Mouse (Mus musculus) hindbrain, embryonic 15.5 days (tissue): ENCODE data around the gene Slc38a1. TPM values are rescaled to one million over a fixed set of nuclear protein-coding genes. Genes with fewer than 3 reads are reported as not detected.

Experiments used
- ATAC-seq: fragments of 200-750 bp; cut with Nextera tagmentation; 2 replicates; pipeline ENCODE4 v1.8.0; 2017; ENCODE audit warnings: low read depth, moderate number of reproducible peaks, moderate TSS enrichment; ENCODE audit not compliant: low FRiP score
- H3K27ac ChIP-seq: fragments of 300-500 bp; sonication (generic); replicated peaks from 2 replicates; pipeline ENCODE4 v1.5.1; 2015; ENCODE audit warnings: mild to moderate bottlenecking, inconsistent platforms
- H3K27me3 ChIP-seq: fragments of 300-500 bp; sonication (generic); 2 replicates; pipeline ENCODE4 v1.6.1; 2015; ENCODE audit warnings: control low read depth, inconsistent platforms
- H3K36me3 ChIP-seq: fragments of 300-500 bp; sonication (generic); 2 replicates; pipeline ENCODE4 v1.6.1; 2015; ENCODE audit warnings: control low read depth, inconsistent platforms
- H3K4me1 ChIP-seq: fragments of 300-500 bp; sonication (generic); replicated peaks from 2 replicates; pipeline ENCODE4 v1.6.1; 2015; ENCODE audit warnings: control low read depth, inconsistent platforms
- H3K4me2 ChIP-seq: fragments of 300-500 bp; sonication (generic); 2 replicates; pipeline ENCODE4 v1.6.1; 2015; ENCODE audit warnings: moderate library complexity, mild to moderate bottlenecking, inconsistent platforms
- H3K4me3 ChIP-seq: fragments of 300-500 bp; sonication (generic); 2 replicates; pipeline ENCODE4 v1.5.1; 2015; ENCODE audit warnings: mild to moderate bottlenecking, inconsistent platforms
- H3K9ac ChIP-seq: fragments of 300-500 bp; sonication (generic); 2 replicates; pipeline ENCODE4 v1.6.1; 2015; ENCODE audit warnings: inconsistent platforms
- H3K9me3 ChIP-seq: fragments of 300-500 bp; sonication (generic); 2 replicates; pipeline ENCODE4 v1.6.1; 2016; ENCODE audit warnings: control low read depth, inconsistent platforms
- WGBS: fragments of 180-500 bp; shearing (Covaris S2); methylation state at CpG from one replicate; pipeline ENCODE4 v1.1.7; 2015; 5-methylcytosine and 5-hydroxymethylcytosine counted together
- polyA plus RNA-seq: library from polyadenylated mRNA; unstranded; fragments of >200 nt; fragmentation: Nextera tagmentation; extraction: Ambion mirVana; gene quantifications from 2 replicates; pipeline ENCODE4 v1.2.1, GENCODE M21; 2015

Slc38a1 gene
- polyA plus RNA-seq, result 134 and 138 TPM in 2 replicates

DNA sequence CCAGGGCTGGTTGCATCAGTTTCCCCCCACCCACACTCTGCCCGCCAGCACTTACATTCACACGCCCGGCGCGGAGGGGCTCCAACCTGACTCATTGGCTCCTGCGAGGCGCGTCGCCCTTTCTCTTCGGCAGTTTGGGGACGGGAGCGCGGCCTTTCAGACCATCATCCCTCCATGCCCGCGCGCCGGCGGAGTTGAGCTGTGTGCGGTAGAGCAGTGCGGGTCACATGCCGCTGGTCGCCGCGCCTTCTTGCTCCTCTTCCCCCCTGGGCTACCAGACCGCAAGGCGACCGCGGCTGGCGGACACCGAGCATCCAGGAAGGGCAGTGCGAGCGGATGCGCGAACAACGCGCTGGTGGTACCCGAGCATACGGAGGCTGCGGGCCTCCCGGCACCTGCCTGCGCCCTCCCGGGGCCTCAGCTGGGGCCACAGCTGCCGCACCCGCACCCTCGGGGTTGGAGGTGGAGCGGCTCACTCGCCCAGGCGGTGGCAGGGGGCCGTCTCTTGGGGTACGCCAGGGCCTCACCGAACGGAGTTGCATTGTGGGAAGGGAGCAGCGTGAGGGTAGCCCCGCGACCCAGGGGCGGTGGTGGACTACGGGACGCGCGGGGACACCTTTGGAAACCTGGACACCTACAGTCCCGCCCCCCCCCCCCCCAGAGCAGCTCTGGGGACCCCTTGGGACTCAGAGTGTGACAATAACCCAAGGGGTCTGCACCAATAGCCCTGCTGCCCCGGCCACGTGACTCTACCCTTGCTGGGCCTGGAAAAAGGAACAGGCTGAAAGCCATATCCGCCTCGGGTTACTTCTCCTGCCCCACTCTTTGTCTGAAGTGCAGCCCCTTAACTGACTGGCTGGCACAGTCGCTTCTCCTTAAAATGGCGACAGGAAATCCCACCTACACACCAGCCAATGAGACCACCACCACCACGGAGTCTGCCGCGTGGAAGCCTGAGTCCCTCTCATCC is at the start of gene Slc38a1:
Gene Slc38a1, minus strand, starts transcription at position 478 of the 970 bp plus-strand sequence.
- peak; percentile 85 for ATAC-seq
- Histone ChIP-seq H3K9ac (peak within 1 kb of the TSS; percentile 100), H3K27me3 (no peaks in the 10 kb centered on the region), H3K4me2 (peak within 1 kb of the TSS; percentile 88), H3K36me3 (no peaks in the 10 kb centered on the region), H3K4me3 (peak within 1 kb of the TSS; percentile 95), H3K27ac (peak within 1 kb of the TSS; percentile 100), H3K9me3 (no peaks in the 10 kb centered on the region), H3K4me1 (peaks cover 26% of the 10 kb centered on the region)
- WGBS, result under 1% methylated on average over 51 of the region's 70 CpGs

DNA sequence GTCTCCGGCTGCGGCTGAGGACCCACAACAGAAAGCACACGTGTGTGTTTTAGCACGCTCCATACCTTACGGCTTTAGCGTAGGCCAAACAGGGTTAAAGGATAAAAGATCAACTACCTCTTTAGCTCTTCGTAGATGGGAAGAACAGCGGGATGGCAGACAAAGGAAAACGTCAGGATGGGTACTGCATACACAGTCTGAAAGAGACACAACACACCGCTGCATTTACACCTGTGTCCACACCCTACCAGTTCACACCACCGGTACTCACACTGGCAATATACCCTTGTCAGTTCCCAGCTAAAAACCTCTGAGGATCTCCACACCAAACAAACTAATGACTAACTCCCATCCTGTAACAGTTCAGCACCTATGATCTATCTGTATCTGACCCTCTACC is 49.7 kb upstream of the Slc38a1 start:
- no peak overlapping the region for H3K27ac ChIP-seq
- 93% methylated on average over 11 of the region's 11 CpGs for WGBS
- H3K4me3 ChIP-seq, result no peak overlapping the region
- no peaks in the 10 kb centered on the region for H3K9me3 ChIP-seq
- peaks cover 78% of the 10 kb centered on the region for H3K36me3 ChIP-seq
- ATAC-seq, result no peak
- no peak overlapping the region for H3K4me2 ChIP-seq
- H3K4me1 ChIP-seq, result peaks cover 40% of the 10 kb centered on the region
- no peak overlapping the region for H3K9ac ChIP-seq
- H3K27me3 ChIP-seq, result no peaks in the 10 kb centered on the region

DNA sequence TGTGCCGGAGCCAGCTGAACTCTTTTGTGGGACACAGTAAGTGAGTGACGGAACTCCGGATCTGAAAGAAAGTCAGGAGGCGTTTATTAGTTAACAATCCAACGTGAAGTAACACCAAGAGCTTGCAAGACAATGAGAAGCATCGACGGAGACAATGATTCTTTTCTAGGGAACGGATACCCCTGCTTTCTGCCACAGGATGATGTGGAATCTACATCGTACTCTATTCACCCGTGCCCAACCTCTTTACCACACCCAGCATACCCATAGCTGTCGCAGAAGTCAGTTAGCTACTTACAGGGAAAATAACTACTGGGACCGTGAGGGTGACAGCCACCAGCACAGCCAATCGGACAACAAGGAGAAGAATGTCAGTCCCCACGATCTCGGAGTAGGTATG is 48.7 kb upstream of the Slc38a1 start:
- Histone ChIP-seq H3K9me3 (no peaks in the 10 kb centered on the region), H3K4me2 (no peak overlapping the region), H3K9ac (no peak overlapping the region), H3K4me1 (peaks cover 30% of the 10 kb centered on the region), H3K4me3 (no peak overlapping the region), H3K36me3 (peaks cover 83% of the 10 kb centered on the region), H3K27ac (no peak overlapping the region), H3K27me3 (no peaks in the 10 kb centered on the region)
- 89% methylated on average over 15 of the region's 15 CpGs for WGBS
- ATAC-seq, result no peak

DNA sequence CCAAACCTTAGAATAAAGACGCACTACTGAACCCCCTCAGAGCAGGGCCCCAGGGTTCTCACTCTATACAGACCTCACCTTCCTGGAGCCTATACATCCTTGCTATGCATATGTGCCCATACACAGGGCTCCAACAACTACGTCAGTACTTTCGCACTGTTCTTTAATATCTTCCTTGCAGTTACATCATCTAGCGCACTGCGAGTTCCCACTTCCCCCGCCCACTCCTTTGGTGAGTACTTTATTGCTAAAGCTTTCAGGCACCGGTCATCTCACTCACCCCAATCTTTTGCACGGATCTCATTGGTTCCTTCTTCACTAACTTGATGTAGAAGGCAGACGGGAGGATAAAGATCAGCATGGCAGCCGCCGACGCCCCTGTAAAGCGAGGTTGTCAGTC is 48.1 kb upstream of the Slc38a1 start:
- peaks cover 83% of the 10 kb centered on the region for H3K36me3 ChIP-seq
- H3K27ac ChIP-seq, result no peak overlapping the region
- H3K4me3 ChIP-seq, result no peak overlapping the region
- no peak overlapping the region for H3K4me2 ChIP-seq
- H3K4me1 ChIP-seq, result peaks cover 25% of the 10 kb centered on the region
- H3K9ac ChIP-seq, result no peak overlapping the region
- WGBS, result 94% methylated on average over 13 of the region's 13 CpGs
- no peaks in the 10 kb centered on the region for H3K27me3 ChIP-seq
- no peak for ATAC-seq
- H3K9me3 ChIP-seq, result no peaks in the 10 kb centered on the region

DNA sequence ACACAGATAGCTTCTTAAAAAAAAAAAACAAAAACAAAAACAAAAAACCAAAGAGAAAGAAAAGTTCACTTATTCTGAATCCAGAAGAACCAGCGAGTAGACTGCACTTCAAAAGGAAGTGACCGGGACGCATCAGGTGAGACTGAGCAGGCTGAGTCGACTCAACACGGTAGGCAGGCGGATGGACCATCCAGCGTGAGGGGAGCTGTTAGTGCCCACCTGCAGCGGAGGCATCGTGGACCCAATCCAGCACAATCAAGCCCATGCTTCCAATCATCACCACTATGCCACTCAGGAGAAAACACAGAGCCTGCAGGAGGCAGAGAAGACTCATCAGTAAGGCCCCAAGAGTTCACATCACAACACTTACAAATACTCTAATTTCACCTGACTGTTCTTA is 47.2 kb upstream of the Slc38a1 start:
- peaks cover 16% of the 10 kb centered on the region; the same call in 1 of the 2 replicates for H3K4me1 ChIP-seq
- 87% methylated on average over 9 of the region's 9 CpGs for whole genome bisulfite sequencing
- H3K27me3 ChIP-seq, result no peaks in the 10 kb centered on the region
- no peak overlapping the region for H3K27ac ChIP-seq
- no peak overlapping the region for H3K4me3 ChIP-seq
- ATAC-seq, result no peak
- no peaks in the 10 kb centered on the region for H3K9me3 ChIP-seq
- H3K9ac ChIP-seq, result no peak overlapping the region
- no peak overlapping the region for H3K4me2 ChIP-seq
- H3K36me3 ChIP-seq, result peaks cover 79% of the 10 kb centered on the region

GRCm38 (mm10) chr15:96688784-96689318 is 46.1 kb upstream of the Slc38a1 start:
- Histone ChIP-seq H3K27me3 (no peaks in the 10 kb centered on the region), H3K4me2 (no peak overlapping the region), H3K36me3 (peaks cover 68% of the 10 kb centered on the region), H3K9me3 (no peaks in the 10 kb centered on the region), H3K9ac (no peak overlapping the region), H3K27ac (no peak overlapping the region), H3K4me3 (no peak overlapping the region), H3K4me1 (0 out of 2 replicates have a peak, but pooled peaks cover 7% of the 10 kb centered on the region)
- ATAC-seq, result no peak
- WGBS, result 78% methylated on average over 12 of the region's 12 CpGs

GRCm38 (mm10) chr15:96688036-96688435 is 45.3 kb upstream of the Slc38a1 start:
- H3K4me2 ChIP-seq, result no peak overlapping the region
- H3K36me3 ChIP-seq, result peaks cover 60% of the 10 kb centered on the region
- H3K9me3 ChIP-seq, result no peaks in the 10 kb centered on the region
- no peak overlapping the region for H3K4me3 ChIP-seq
- H3K27me3 ChIP-seq, result no peaks in the 10 kb centered on the region
- ATAC-seq, result no peak
- 0 out of 2 replicates have a peak, but pooled peaks cover 4% of the 10 kb centered on the region for H3K4me1 ChIP-seq
- no peak overlapping the region for H3K9ac ChIP-seq
- no peak overlapping the region for H3K27ac ChIP-seq
- WGBS, result 78% methylated on average over 6 of the region's 6 CpGs

DNA sequence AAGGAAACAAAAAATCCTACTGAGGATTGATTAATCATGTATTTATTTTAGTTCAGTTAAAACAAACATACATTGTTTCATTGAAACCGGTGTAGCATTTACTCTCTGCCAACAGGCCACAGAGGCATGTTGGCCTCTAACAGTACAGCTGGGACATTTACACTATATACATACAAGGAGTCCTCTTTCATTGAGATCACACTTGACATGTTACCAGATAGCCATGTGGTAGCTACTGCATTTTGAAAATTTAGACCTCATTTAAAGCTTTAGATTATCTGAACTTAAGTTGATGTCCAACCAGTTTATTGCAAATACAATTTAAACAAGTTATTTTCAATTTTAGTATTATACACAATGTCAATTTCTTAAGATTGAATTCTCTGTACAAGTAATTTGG is 44.7 kb upstream of the Slc38a1 start:
- peaks cover 53% of the 10 kb centered on the region for H3K36me3 ChIP-seq
- no peaks in the 10 kb centered on the region for H3K27me3 ChIP-seq
- 0 out of 2 replicates have a peak, but pooled peaks cover 4% of the 10 kb centered on the region for H3K4me1 ChIP-seq
- no peak overlapping the region for H3K4me2 ChIP-seq
- H3K9ac ChIP-seq, result no peak overlapping the region
- H3K9me3 ChIP-seq, result no peaks in the 10 kb centered on the region
- no peak for ATAC-seq
- no peak overlapping the region for H3K27ac ChIP-seq
- 50% methylated on average over 1 of the region's 1 CpGs for WGBS
- no peak overlapping the region for H3K4me3 ChIP-seq

DNA sequence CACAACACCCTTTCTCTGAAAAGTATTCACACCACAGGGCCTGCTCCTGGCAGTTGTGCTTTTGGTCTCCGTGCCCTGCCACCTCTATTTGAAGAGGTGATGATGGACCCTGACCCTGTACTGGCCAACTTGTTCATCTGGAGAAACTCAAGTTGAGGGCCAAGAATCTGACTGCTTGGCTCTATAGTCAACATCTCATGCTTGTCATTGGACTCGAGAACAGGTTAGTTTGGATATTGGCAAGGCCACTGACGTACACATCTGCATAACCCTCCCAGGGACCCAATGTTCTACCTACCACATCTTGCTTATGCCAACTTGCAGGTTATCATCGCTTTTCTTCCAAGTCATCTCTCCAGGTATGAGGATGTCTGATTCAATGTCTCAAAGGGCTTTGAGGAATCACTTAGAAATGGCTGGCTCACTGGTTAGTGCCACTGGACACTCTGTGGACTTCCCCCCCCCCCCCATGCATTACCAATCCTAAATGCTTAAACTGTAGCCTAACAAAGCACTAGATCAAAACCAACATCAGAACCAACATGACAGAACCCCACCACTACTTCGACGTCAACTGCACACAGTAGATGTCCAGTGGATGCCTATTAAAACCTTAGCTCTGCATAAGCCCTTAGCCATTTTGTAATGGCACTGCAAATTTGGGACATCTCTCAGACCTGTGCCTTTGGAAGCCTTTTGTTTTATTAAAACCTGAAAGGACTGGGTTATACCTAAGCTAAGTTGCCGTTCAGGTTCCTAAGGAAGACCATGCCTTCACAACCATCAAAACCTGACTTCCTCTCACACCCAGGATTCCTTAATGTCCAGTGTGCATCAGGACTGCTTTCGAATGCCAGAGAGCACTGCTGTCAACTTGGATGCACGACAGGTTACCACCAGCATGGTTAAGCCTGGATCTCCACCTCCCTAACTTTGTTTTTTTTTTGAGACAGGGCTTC is 43.8 kb upstream of the Slc38a1 start:
- Histone ChIP-seq H3K4me3 (no peak overlapping the region), H3K27ac (no peak overlapping the region), H3K9me3 (no peaks in the 10 kb centered on the region), H3K36me3 (peaks cover 44% of the 10 kb centered on the region), H3K27me3 (no peaks in the 10 kb centered on the region), H3K4me2 (no peak overlapping the region), H3K9ac (no peak overlapping the region), H3K4me1 (0 out of 2 replicates have a peak, but pooled peaks cover 4% of the 10 kb centered on the region)
- ATAC-seq, result no peak
- 82% methylated on average over 9 of the region's 9 CpGs for WGBS

- Histone ChIP-seq H3K36me3 (peaks cover 32% of the 10 kb centered on the region), H3K9me3 (no peaks in the 10 kb centered on the region), H3K4me3 (no peak overlapping the region), H3K4me2 (no peak overlapping the region), H3K27ac (no peak overlapping the region), H3K4me1 (0 out of 2 replicates have a peak, but pooled peaks cover 4% of the 10 kb centered on the region), H3K9ac (no peak overlapping the region), H3K27me3 (no peaks in the 10 kb centered on the region)
- 64% methylated on average over 6 of the region's 6 CpGs for WGBS
- no peak for ATAC-seq
Observed at GRCm38 (mm10) chr15:96685273-96685672, 42.6 kb upstream of the Slc38a1 start.

DNA sequence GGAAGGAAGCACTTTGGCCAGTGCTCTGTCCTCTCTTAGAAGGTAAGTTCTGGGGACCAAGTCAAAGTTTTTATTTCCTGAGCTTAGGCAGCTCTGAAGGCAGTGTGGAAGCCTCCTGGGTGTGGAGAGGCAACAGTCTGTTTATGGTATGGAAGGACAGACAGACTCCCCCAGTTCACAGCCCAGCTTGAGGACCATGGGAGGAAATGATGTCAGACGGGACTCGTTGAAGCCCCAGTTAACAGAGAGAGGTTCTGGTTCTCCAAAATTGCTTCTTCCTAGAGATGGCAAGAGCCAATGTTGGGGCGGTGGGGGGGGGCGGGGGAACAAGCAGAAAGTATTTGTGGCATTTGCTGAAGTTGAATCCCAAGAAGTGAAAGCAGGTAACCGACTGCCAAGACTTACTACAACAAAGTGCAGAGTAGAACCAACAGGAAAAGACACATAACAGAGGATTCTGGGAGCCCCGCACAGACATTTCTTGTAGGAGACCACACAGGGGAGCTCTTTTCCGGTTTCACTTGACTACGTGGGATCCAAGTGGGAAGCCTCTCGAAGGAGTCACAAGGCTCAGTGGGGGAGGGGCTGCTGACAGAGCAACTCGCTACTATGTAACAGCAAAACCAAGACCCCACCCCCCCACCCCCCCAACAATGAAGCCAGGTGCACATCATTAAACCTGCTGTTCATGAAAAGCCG is 41.6 kb upstream of the Slc38a1 start:
- Histone ChIP-seq H3K4me3 (no peak overlapping the region), H3K4me2 (no peak overlapping the region), H3K27ac (no peak overlapping the region), H3K9ac (no peak overlapping the region), H3K4me1 (0 out of 2 replicates have a peak, but pooled peaks cover 4% of the 10 kb centered on the region), H3K9me3 (no peaks in the 10 kb centered on the region), H3K27me3 (no peaks in the 10 kb centered on the region), H3K36me3 (peaks cover 25% of the 10 kb centered on the region)
- 43% methylated on average over 11 of the region's 11 CpGs for WGBS
- ATAC-seq, result no peak
